In the genomic region with DNA sequence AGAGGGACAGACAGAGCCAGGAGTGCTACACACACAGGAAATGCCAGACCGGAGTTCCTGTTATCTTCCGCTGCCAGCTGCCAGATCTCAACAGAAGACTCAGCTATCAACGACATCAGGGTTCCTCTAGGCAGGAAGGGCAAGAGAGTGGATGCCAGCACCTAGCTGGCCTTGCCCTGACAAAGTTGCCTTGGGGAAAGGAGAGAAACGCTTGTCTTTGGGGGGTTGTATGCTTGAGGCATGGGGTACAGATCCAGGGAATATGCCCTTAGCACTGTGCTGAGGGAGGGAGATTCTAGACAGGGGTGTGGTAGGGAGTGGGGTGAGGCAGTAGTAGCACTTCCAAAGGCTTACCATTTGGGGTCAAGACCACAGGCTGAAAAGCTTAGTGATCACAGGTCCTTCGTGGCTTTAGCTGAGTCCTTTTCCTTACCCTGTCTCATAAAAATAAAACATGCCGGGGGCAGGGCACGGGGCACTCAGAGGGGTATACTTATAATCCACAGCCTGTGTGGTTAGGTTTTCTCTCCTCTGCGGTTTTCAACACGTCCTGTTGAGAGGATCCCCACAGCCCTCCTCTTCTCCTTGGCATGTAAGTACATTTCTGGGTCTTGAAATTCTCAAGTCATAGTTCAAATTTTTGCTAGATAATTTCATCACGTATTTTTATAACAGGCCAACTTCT, we compare ENCODE assay signal across 9 mouse cellular contexts. TPM values are rescaled to one million over a fixed set of nuclear protein-coding genes. Genes with fewer than 3 reads are reported as not detected.
DNase-seq lines count a peak whose midpoint lies in the region; ATAC-seq and TF ChIP-seq lines count a peak whose summit lies in the region.
"Had no signal": no experiment of that assay in that cellular context is flagged by ENCODE, and none has a peak within 500 bp of the region (broad histone marks: within the 10 kb centered on the region; RNA-seq: fewer than 3 reads in every experiment).

No protein-coding gene starts in this region.

- no peak overlapping the region; the same call in 1 of the 2 replicates for H3K4me2 ChIP-seq in heart, embryonic 11.5 days
- H3K4me2 ChIP-seq in liver, embryonic 14.5 days (ENCODE audit: low read depth) = peak overlapping the region; percentile 100
- H3K4me2 ChIP-seq in hindbrain, embryonic 16.5 days (ENCODE audit: low read length) = no peak overlapping the region

- peaks cover 44% of the 10 kb centered on the region for H3K4me1 ChIP-seq in heart, embryonic 11.5 days (ENCODE audit: control insufficient read depth, insufficient read depth, low read length)
- peaks cover 55 to 56% of the 10 kb centered on the region in 2 experiments for H3K4me1 ChIP-seq in liver, embryonic 14.5 days (replicated peaks; ENCODE audit: control insufficient read depth in 2 of 2, insufficient read depth in 2 of 2, low read length in 1 of 2)
- peaks cover 11% of the 10 kb centered on the region for H3K4me1 ChIP-seq in hindbrain, embryonic 16.5 days (ENCODE audit: control insufficient read depth, insufficient read depth, low read depth, low read length)

- no peak overlapping the region for H3K9ac ChIP-seq in heart, embryonic 11.5 days (ENCODE audit: low read depth, low read length)
- peak overlapping the region; percentile 92 for H3K9ac ChIP-seq in liver, embryonic 14.5 days (replicated peaks)
- no peak overlapping the region for H3K9ac ChIP-seq in hindbrain, embryonic 16.5 days (ENCODE audit: low read depth, low read length)

- no peak for ATAC-seq in heart, embryonic 11.5 days (replicated peaks; ENCODE audit: insufficient number of reproducible peaks, low FRiP score, low TSS enrichment)
- peak; percentile 72 for ATAC-seq in common myeloid progenitor, adult 5-6 weeks (replicated peaks; ENCODE audit: low read depth, poor library complexity, severe bottlenecking)
- ATAC-seq in liver, embryonic 14.5 days (ENCODE audit: insufficient read depth) = peak; percentile 76
- no peak for ATAC-seq in hindbrain, embryonic 16.5 days

- WGBS in heart, embryonic 11.5 days (ENCODE audit: insufficient replicate concordance) = 39% methylated on average over 10 of the region's 10 CpGs
- WGBS in liver, embryonic 14.5 days (ENCODE audit: insufficient replicate concordance) = 7% methylated on average over 10 of the region's 10 CpGs
- WGBS in hindbrain, embryonic 16.5 days = 75% methylated on average over 10 of the region's 10 CpGs

- no peak for TF ChIP-seq CTCF in liver, embryonic 14.5 days (IDR thresholded peaks at IDR 0.05; ENCODE audit: low read depth)

- H3K4me3 ChIP-seq in heart, embryonic 11.5 days (ENCODE audit: low read depth, low read length) = no peak overlapping the region
- peak overlapping the region; percentile 12 to 91; a peak in 2 of 4 replicates for H3K4me3 ChIP-seq in liver, embryonic 14.5 days (ENCODE audit: insufficient read depth in 1 of 2, low read depth in 2 of 2, low read length in 2 of 2)
- no peak overlapping the region for H3K4me3 ChIP-seq in hindbrain, embryonic 16.5 days (ENCODE audit: low read length)

- no peaks in the 10 kb centered on the region for H3K9me3 ChIP-seq in heart, embryonic 11.5 days (replicated peaks; ENCODE audit: control insufficient read depth, low read length)
- H3K9me3 ChIP-seq in liver, embryonic 14.5 days (ENCODE audit: control insufficient read depth, low read length) = no peaks in the 10 kb centered on the region
- no peaks in the 10 kb centered on the region for H3K9me3 ChIP-seq in hindbrain, embryonic 16.5 days (ENCODE audit: control insufficient read depth, low read length)
- H3K9me3 ChIP-seq: midbrain, embryonic 12.5 days had no signal

- peak overlapping the region; percentile 86 for H3K27ac ChIP-seq in heart, embryonic 11.5 days (ENCODE audit: low read depth, low read length)
- H3K27ac ChIP-seq in liver, embryonic 14.5 days = peak overlapping the region; percentile 92
- no peak overlapping the region for H3K27ac ChIP-seq in hindbrain, embryonic 16.5 days (ENCODE audit: low read depth, low read length)
- H3K27ac ChIP-seq: midbrain, embryonic 12.5 days had no signal

- no peak for DNase-seq in heart, postnatal 4 days
- DNase-seq in liver, embryonic 14.5 days (ENCODE audit: low read depth in 3 of 3, low spot score in 3 of 3) = peak; percentile 89 to 95 (median 93)
- peak; percentile 65 to 79 for DNase-seq in spleen, postnatal 10 days (ENCODE audit: low spot score in 2 of 2)
- no peak for DNase-seq in urinary bladder, adult 18-20 months (ENCODE audit: low spot score in 2 of 2)
- DNase-seq in layer of hippocampus, adult 9-11 months = no peak

- no peaks in the 10 kb centered on the region for H3K36me3 ChIP-seq in heart, embryonic 11.5 days (ENCODE audit: control insufficient read depth, insufficient read depth, low read length)
- no peaks in the 10 kb centered on the region for H3K36me3 ChIP-seq in liver, embryonic 14.5 days (replicated peaks; ENCODE audit: control insufficient read depth, insufficient read depth, low read depth)
- H3K36me3 ChIP-seq in hindbrain, embryonic 16.5 days (ENCODE audit: control insufficient read depth, insufficient read depth, low read length) = no peaks in the 10 kb centered on the region
- H3K36me3 ChIP-seq: midbrain, embryonic 12.5 days had no signal

- H3K27me3 ChIP-seq in heart, embryonic 11.5 days (ENCODE audit: control insufficient read depth, insufficient read depth, low read length) = no peaks in the 10 kb centered on the region
- no peaks in the 10 kb centered on the region for H3K27me3 ChIP-seq in liver, embryonic 14.5 days (ENCODE audit: control insufficient read depth, insufficient read depth, low read length)
- H3K27me3 ChIP-seq in hindbrain, embryonic 16.5 days (replicated peaks; ENCODE audit: control insufficient read depth, insufficient read depth, low read length) = no peaks in the 10 kb centered on the region

- TF ChIP-seq EP300 in liver, embryonic 14.5 days (IDR thresholded peaks at IDR 0.05; ENCODE audit: low read depth) = peak; percentile 96

RNA-seq across cellular contexts. Expression of a gene that starts 1.1 kb away (rescaled TPM):
- polyA plus RNA-seq in heart, embryonic 11.5 days (2014; fragmentation: Nextera tagmentation; extraction: Ambion mirVana) = 77.9 and 95.2 TPM in 2 replicates
- 10 to 100 TPM; 87.1 to 89.9 TPM for total RNA-seq in heart, postnatal 4 days (2021)
- 6.1 and 6.7 TPM in 2 replicates for total RNA-seq in common myeloid progenitor, adult 5-6 weeks (2017)
- 3.9 and 4.9 TPM in 2 replicates for polyA plus RNA-seq in liver, embryonic 14.5 days (2012; rRNA removed)
- polyA plus RNA-seq in liver, embryonic 14.5 days (2014; fragmentation: Nextera tagmentation; extraction: Ambion mirVana) = 13.1 and 13.5 TPM in 2 replicates
- polyA plus RNA-seq in hindbrain, embryonic 16.5 days (2015; fragmentation: Nextera tagmentation; extraction: Ambion mirVana) = 118 and 127 TPM in 2 replicates

RNA-seq across cellular contexts. Expression of a gene that starts 51.9 kb away (rescaled TPM):
- polyA plus RNA-seq in heart, embryonic 11.5 days (2014; fragmentation: Nextera tagmentation; extraction: Ambion mirVana) = 60.5 and 68.8 TPM in 2 replicates
- total RNA-seq in heart, postnatal 4 days (2021) = 10 to 100 TPM; 38.9 to 40.9 TPM
- total RNA-seq in common myeloid progenitor, adult 5-6 weeks (2017) = 8.6 and 12.7 TPM in 2 replicates
- 2.5 and 2.8 TPM in 2 replicates for polyA plus RNA-seq in liver, embryonic 14.5 days (2012; rRNA removed)
- polyA plus RNA-seq in liver, embryonic 14.5 days (2014; fragmentation: Nextera tagmentation; extraction: Ambion mirVana) = 5.0 TPM in 2 replicates
- polyA plus RNA-seq in hindbrain, embryonic 16.5 days (2015; fragmentation: Nextera tagmentation; extraction: Ambion mirVana) = 114 and 131 TPM in 2 replicates

Comparison
In these comparisons a context has a peak if more than half of its experiments do, and no peak if none do; other contexts are left out.
1. ATAC-seq: peak in common myeloid progenitor, adult 5-6 weeks (single experiment) and liver, embryonic 14.5 days (single experiment); none in heart, embryonic 11.5 days (single experiment) and hindbrain, embryonic 16.5 days (single experiment).
2. H3K4me3 ChIP-seq: peak in liver, embryonic 14.5 days (2 of 2); none in heart, embryonic 11.5 days (single experiment) and hindbrain, embryonic 16.5 days (single experiment).
3. DNase-seq: peak in liver, embryonic 14.5 days (3 of 3) and spleen, postnatal 10 days (2 of 2); none in heart, postnatal 4 days (single experiment), urinary bladder, adult 18-20 months (0 of 2) and layer of hippocampus, adult 9-11 months (single experiment).
4. RNA of a gene that starts 51.9 kb away (polyA plus RNA-seq): 114 to 131 TPM in hindbrain, embryonic 16.5 days and 60.5 to 68.8 TPM in heart, embryonic 11.5 days; 2.5 to 5.0 TPM in liver, embryonic 14.5 days; every median in the first group is over 10 times any median in the second.